Mouse (Mus musculus) heart, postnatal 0 days (tissue): ENCODE data around the gene Mast4.

ENCODE experiments used
- CTCF ChIP-seq: IDR thresholded peaks from 2 replicates; pipeline ENCODE4 v1.5.1; 2016; ENCODE audit warnings: antibody characterized with exemption, control low read depth, low read depth
- EP300 ChIP-seq: IDR thresholded peaks from 2 replicates; pipeline ENCODE4 v1.6.1; 2016; ENCODE audit warnings: antibody characterized with exemption, low read depth

DNA sequence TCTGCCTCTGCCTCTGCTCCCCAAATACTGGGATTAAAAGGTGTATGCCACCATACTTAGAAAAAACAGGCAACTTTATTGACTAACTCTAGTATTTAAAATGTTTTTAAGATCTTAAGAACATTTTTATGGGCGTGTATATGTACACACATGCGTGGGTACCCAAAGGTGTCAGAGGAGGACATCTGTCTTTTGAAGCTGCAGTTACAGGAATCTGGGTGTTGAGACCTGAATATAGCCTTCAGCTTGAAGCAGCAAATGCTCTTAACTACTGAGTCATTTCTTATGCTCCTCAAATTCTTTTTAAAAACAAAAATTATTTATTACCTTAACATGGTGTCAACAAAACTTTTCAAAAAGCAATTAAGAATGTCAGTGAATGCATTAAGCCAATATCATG is 329.1 kb downstream of the Mast4 start:
- TF ChIP-seq CTCF (no peak), EP300 (no peak)
